Mouse (Mus musculus) ovary, postnatal 36 days (tissue): ENCODE results near the gene Gdf11.
A peak's percentile ranks its signal among the peaks of the same experiment; 100 is the strongest.

ENCODE experiments used
- DNase-seq: peaks from one replicate; pipeline ENCODE4 v3.0.0; 2022; ENCODE audit warnings: low spot score, mixed read lengths

The Gdf11 gene

GRCm38 (mm10) chr10:128919203-128919631 is 27.7 kb upstream of the Gdf11 start:
- no peak for DNase-seq

- no peak for DNase-seq
These were observed 26.7 kb upstream of the Gdf11 start for GRCm38 (mm10) chr10:128918246-128918645.

- DNase-seq = no peak
These were observed 25.9 kb upstream of the Gdf11 start for GRCm38 (mm10) chr10:128917400-128917799.

GRCm38 (mm10) chr10:128916665-128917064 is 25.1 kb upstream of the Gdf11 start:
- DNase-seq = no peak

- no peak for DNase-seq
These were observed 24.0 kb upstream of the Gdf11 start for GRCm38 (mm10) chr10:128915550-128915949.

- DNase-seq = no peak
These were observed 22.2 kb upstream of the Gdf11 start for GRCm38 (mm10) chr10:128913696-128914095.

- DNase-seq = peak; percentile 83
These were observed 21.7 kb upstream of the Gdf11 start for GRCm38 (mm10) chr10:128913219-128913618.

- no peak for DNase-seq
These were observed 21.3 kb upstream of the Gdf11 start for GRCm38 (mm10) chr10:128912791-128913190.

- no peak for DNase-seq
These were observed 20.8 kb upstream of the Gdf11 start for GRCm38 (mm10) chr10:128912268-128912667.

- DNase-seq = no peak
These were observed 19.9 kb upstream of the Gdf11 start for GRCm38 (mm10) chr10:128911430-128911829.

GRCm38 (mm10) chr10:128910066-128910841 is 18.7 kb upstream of the Gdf11 start:
- peak; percentile 63 for DNase-seq

- DNase-seq = peak; percentile 88
These were observed 18.1 kb upstream of the Gdf11 start for GRCm38 (mm10) chr10:128909567-128910028.

GRCm38 (mm10) chr10:128908778-128909448 is 17.4 kb upstream of the Gdf11 start:
- DNase-seq = no peak

GRCm38 (mm10) chr10:128904812-128905211 is 13.3 kb upstream of the Gdf11 start:
- no peak for DNase-seq

GRCm38 (mm10) chr10:128902409-128902988 is 11.0 kb upstream of the Gdf11 start:
- no peak for DNase-seq

GRCm38 (mm10) chr10:128901409-128901808 is 9.9 kb upstream of the Gdf11 start:
- DNase-seq = no peak

GRCm38 (mm10) chr10:128900698-128901097 is 9.2 kb upstream of the Gdf11 start, which contains the start of gene Cd63:
Gene Cd63 (plus strand): TSS chr10:128900989.
- DNase-seq = no peak

GRCm38 (mm10) chr10:128899759-128900490 is 8.4 kb upstream of the Gdf11 start:
- no peak for DNase-seq

GRCm38 (mm10) chr10:128897501-128897900 is 6.0 kb upstream of the Gdf11 start:
- DNase-seq = no peak

GRCm38 (mm10) chr10:128896807-128897206 is 5.3 kb upstream of the Gdf11 start:
- DNase-seq = no peak

- peak; percentile 59 for DNase-seq
These were observed 4.6 kb upstream of the Gdf11 start for GRCm38 (mm10) chr10:128895952-128896693.
